Mouse (Mus musculus): Measurements from ENCODE around the gene Elmo3. TPM values are rescaled to one million over a fixed set of nuclear protein-coding genes. Genes with fewer than 3 reads are reported as not detected.

Gene Elmo3
- polyA plus RNA-seq (2015; fragmentation: Nextera tagmentation; extraction: Ambion mirVana), result 0.88 and 1.1 TPM in 2 replicates

DNA sequence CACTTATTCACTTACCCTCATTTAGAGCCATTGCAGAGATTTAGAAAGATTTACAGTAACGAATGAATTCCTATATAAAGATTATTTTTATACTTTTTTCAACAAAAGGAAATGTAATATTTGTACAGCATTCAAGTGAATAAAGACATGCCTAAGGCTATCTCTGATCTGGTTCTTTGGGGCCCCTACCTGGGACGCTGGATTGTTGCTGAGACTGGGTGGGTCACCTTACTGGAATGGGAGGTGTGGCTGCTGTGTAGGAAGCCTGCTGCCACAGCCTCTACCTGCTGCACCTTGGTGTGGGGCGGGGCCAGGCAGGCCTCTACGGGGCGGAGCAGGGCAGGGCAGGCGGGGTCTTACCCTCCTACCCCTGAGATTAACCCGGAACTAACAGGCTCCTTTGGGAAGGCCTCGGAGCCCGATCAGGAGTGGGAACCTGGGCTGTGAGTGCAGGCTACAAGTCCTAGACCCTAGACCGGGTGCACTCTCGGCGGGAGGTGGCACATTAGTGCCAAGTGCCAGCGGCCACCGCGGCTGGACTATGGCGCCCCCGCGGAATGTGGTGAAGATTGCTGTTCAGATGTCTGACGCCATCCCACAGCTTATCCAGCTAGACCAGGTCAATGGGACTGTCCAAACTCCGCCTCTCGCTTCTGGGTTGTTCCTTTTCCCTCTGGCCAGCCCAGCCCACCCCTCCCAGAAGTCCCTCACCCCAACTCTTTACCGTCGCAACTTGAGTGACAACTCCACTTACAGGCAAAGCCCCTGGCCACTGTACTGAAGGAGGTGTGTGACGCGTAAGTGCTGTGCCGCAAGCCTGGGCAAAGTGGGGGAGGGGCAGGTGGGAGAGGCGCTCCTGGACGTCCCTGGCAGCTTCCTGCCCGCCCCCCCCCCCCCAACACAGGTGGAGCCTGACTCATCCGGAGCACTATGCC lies at the start of gene Elmo3:
Gene Elmo3 (plus strand): TSS at position 391 of the 935 bp plus-strand sequence.
- Histone ChIP-seq H3K4me1 (ENCODE audit: control insufficient read depth, insufficient read depth, low read length) (peaks cover 10% of the 10 kb centered on the region), H3K27me3 (ENCODE audit: control insufficient read depth, insufficient read depth, low read depth, low read length) (no peaks in the 10 kb centered on the region), H3K36me3 (ENCODE audit: control insufficient read depth, insufficient read depth, low read length) (peaks cover 43% of the 10 kb centered on the region), H3K4me3 (ENCODE audit: low read depth, low read length) (no peak within 1 kb of the TSS; the same call in 1 of the 2 replicates), H3K9ac (ENCODE audit: low read depth, low read length) (peak within 1 kb of the TSS; percentile 39), H3K4me2 (ENCODE audit: low read length) (peak within 1 kb of the TSS; percentile 45), H3K9me3 (replicated peaks; ENCODE audit: control insufficient read depth, low read length, poor library complexity, severe bottlenecking) (no peaks in the 10 kb centered on the region), H3K27ac (ENCODE audit: low read length) (no peak within 1 kb of the TSS)
- peak; percentile 49 for ATAC-seq
- 10% methylated on average over 30 of the region's 30 CpGs for WGBS

DNA sequence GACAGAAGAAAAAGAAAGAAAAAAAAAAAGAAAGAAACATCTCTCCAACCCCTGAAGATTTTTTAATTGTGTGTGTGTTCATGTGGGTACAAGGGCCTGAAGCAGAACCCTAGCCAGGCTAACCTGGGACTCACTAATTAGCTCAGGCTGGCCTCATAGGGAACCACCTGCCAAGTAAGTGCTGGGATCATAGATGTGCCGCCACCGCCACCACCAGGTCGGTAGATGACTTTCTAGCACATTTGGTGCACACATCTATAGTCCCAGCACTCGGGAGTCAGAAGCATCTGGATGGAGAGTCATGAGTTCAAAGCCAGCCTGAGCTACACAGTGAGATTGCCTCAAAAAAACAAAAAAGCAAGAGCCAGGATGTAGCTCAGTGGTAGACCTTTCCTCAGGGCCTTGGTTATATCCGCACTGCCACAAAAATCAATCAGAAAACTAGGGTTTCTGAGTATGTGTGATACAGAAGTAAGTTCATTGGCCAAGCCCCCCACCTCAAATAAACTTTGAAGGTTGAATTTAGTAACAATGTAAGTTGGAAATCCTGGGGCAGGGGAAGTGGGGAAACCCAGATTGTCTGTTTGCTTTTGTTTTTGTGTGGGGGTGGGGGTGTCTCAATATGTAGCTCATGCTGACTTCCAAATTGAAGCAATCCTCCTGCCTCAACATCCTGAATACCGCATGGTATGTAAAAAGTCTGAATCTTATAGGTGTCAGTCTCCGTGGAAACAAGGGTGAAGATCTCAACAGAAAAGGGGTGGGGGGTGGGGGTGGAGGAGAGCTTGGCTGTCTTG lies 47.9 kb upstream of the Elmo3 start:
- ATAC-seq, result no peak
- WGBS, result 67% methylated on average over 7 of the region's 7 CpGs
- no peaks in the 10 kb centered on the region for H3K36me3 ChIP-seq (ENCODE audit: control insufficient read depth, insufficient read depth, low read length)
- H3K9ac ChIP-seq (ENCODE audit: low read depth, low read length), result no peak overlapping the region
- H3K9me3 ChIP-seq (replicated peaks; ENCODE audit: control insufficient read depth, low read length, poor library complexity, severe bottlenecking), result no peaks in the 10 kb centered on the region
- H3K27ac ChIP-seq (ENCODE audit: low read length), result no peak overlapping the region
- peaks cover 50% of the 10 kb centered on the region for H3K27me3 ChIP-seq (ENCODE audit: control insufficient read depth, insufficient read depth, low read depth, low read length)
- H3K4me1 ChIP-seq (ENCODE audit: control insufficient read depth, insufficient read depth, low read length), result peaks cover 15% of the 10 kb centered on the region
- no peak overlapping the region for H3K4me3 ChIP-seq (ENCODE audit: low read depth, low read length)
- no peak overlapping the region for H3K4me2 ChIP-seq (ENCODE audit: low read length)

DNA sequence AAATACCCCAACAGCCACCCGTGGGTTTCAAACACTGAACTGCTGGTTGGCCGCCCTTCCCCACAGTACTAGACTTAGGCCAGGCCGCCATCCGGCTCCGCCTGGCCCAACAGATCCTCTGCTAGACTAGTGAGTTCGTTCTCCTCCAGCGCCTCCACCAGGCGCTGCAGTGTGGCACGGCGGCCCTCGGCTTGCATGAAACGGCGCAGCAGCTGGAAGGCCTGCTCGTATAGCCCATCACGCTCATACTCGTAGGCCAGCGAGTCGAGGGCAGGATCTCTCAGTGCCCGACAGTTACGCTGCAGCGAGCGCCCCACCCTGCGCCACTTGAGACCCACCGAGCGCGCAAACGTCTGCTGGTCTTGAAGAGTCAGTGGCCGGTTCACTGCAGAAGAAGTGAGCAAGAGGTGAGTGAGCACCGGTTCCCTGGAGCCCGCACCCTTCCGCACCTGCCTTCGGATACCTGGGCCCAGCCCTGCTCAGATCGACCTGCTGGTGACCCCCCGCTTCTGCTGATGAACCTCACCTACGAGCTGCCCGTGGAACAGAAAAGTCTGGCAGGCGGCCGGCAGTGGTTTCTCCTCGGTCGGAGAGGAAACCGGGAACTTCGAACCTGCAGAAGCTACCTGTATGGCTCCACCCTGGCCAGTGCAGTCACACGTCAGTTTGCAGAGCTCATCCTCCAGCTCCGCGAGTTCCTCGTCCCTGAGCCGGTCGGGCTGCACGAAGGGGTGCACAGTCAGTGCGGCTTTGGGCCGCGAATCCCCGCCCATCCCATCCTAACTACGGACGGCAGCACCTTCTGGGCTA lies 46.3 kb upstream of the Elmo3 start:
- Histone ChIP-seq H3K27ac (ENCODE audit: low read length) (no peak overlapping the region), H3K4me3 (ENCODE audit: low read depth, low read length) (peak overlapping the region; percentile 36), H3K9ac (ENCODE audit: low read depth, low read length) (peak overlapping the region; percentile 47), H3K27me3 (ENCODE audit: control insufficient read depth, insufficient read depth, low read depth, low read length) (peaks cover 59% of the 10 kb centered on the region), H3K4me1 (ENCODE audit: control insufficient read depth, insufficient read depth, low read length) (peaks cover 11% of the 10 kb centered on the region), H3K4me2 (ENCODE audit: low read length) (peak overlapping the region; percentile 68), H3K9me3 (replicated peaks; ENCODE audit: control insufficient read depth, low read length, poor library complexity, severe bottlenecking) (no peaks in the 10 kb centered on the region), H3K36me3 (ENCODE audit: control insufficient read depth, insufficient read depth, low read length) (no peaks in the 10 kb centered on the region)
- 2% methylated on average over 55 of the region's 55 CpGs for WGBS
- peak; percentile 21 for ATAC-seq

DNA sequence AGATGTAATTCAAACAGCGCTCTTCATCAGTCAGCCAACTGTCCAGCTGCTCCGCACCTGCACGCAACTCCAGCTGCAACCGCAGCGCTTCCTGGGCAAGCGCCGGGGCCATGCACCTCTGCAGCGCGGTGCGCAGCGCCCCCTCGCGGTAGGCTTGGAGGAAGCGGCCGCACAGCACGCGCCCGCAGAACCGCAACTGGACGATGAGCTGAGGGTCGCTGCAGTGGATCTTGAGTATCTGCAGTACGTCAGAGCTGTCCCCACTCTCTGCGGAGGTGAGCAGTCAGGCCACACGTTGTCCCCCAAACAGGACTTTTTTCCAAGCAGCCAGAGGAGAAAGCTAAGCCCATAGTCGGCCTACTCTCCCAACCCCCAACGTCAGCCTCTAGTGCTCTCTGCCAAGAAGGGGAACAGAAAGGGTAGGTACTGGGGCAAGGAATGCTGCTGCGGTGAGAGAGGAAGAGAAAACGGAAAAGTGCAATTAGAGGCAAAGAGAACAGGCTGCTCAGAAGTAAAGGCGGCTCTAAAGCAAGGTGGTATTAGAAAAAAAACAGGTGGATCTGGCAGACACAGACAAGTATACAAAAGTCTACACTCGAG lies 45.6 kb upstream of the Elmo3 start:
- Histone ChIP-seq H3K27me3 (ENCODE audit: control insufficient read depth, insufficient read depth, low read depth, low read length) (peaks cover 66% of the 10 kb centered on the region), H3K4me2 (ENCODE audit: low read length) (peak overlapping the region; percentile 68), H3K9ac (ENCODE audit: low read depth, low read length) (peak overlapping the region; percentile 47; the same call in 1 of the 2 replicates), H3K4me3 (ENCODE audit: low read depth, low read length) (peak overlapping the region; percentile 36), H3K9me3 (replicated peaks; ENCODE audit: control insufficient read depth, low read length, poor library complexity, severe bottlenecking) (no peaks in the 10 kb centered on the region), H3K4me1 (ENCODE audit: control insufficient read depth, insufficient read depth, low read length) (peaks cover 9% of the 10 kb centered on the region), H3K27ac (ENCODE audit: low read length) (no peak overlapping the region), H3K36me3 (ENCODE audit: control insufficient read depth, insufficient read depth, low read length) (no peaks in the 10 kb centered on the region)
- ATAC-seq, result peak; percentile 54
- WGBS, result 4% methylated on average over 30 of the region's 30 CpGs

DNA sequence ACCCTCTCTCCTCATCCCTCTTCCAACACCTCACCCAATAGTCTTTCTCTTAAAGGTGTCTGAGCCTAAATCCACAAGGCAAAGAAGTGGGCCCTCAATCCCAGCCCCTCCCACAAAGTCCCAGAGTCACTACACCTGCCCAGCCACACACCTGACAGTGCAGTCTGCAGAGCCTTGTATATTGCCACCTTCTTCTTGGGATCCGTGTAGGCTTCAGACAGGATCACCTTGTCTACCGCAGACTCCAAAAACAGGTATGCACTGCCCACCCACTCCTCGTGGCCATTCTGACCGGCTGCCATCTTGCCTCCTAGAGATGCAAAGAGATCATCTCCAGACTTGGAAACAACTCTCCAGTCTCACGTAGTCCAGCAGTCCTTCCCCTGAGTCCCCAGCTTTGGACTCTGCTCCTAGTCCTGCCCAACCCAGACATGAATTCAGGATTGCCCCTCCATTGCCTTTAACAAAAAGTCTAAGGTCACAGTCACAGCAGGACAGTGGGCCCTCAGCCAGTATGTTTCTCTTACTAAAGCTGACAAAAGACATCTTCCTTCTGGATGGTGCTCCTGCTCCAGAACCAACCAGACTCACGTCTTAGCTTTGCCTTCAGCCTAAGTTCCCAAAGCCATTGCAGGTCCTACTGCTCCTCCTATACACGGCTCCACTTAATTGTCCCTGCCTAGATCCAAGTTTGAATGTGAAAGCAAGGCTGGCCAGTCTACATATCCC lies 44.9 kb upstream of the Elmo3 start:
- no peak overlapping the region for H3K4me2 ChIP-seq (ENCODE audit: low read length)
- no peak overlapping the region for H3K27ac ChIP-seq (ENCODE audit: low read length)
- no peaks in the 10 kb centered on the region for H3K36me3 ChIP-seq (ENCODE audit: control insufficient read depth, insufficient read depth, low read length)
- no peak overlapping the region for H3K4me3 ChIP-seq (ENCODE audit: low read depth, low read length)
- no peak for ATAC-seq
- H3K9me3 ChIP-seq (replicated peaks; ENCODE audit: control insufficient read depth, low read length, poor library complexity, severe bottlenecking), result no peaks in the 10 kb centered on the region
- peaks cover 8% of the 10 kb centered on the region; the same call in 1 of the 2 replicates for H3K4me1 ChIP-seq (ENCODE audit: control insufficient read depth, insufficient read depth, low read length)
- H3K9ac ChIP-seq (ENCODE audit: low read depth, low read length), result no peak overlapping the region
- H3K27me3 ChIP-seq (ENCODE audit: control insufficient read depth, insufficient read depth, low read depth, low read length), result peaks cover 73% of the 10 kb centered on the region
- WGBS, result 64% methylated on average over 7 of the region's 7 CpGs

DNA sequence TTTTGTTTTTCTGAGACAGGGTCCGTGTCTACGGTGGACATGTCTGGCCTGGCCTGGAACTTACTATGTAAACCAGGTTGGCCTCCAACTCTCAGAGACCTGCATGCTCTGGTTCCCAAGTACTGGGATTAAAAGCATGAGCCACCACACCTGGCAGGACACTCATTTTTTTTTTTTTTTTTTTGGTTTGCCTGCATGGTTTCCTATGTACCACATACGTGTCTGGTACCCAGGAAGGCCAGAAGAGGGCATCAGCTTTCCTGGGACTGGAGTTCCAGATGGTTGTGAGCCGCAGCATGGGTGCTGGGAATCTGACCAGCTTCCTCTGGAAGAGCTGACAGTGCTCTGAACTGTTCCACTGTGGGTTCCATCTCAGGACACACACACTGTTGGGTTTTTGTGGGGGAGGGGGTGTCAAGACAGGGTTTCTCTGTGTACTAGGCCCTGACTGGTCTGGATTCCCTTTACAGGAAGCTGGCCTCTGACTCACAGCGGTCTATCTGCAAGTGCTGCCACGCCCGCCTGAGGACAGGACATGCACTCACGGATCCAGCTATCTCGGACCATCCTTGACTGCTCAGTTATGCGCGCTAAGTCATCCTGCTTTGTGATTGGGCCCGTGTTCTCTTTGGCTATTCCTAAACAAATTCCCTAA lies 43.9 kb upstream of the Elmo3 start:
- 88% methylated on average over 12 of the region's 12 CpGs for WGBS
- no peaks in the 10 kb centered on the region for H3K9me3 ChIP-seq (replicated peaks; ENCODE audit: control insufficient read depth, low read length, poor library complexity, severe bottlenecking)
- no peak overlapping the region for H3K9ac ChIP-seq (ENCODE audit: low read depth, low read length)
- H3K27ac ChIP-seq (ENCODE audit: low read length), result no peak overlapping the region
- no peak overlapping the region for H3K4me2 ChIP-seq (ENCODE audit: low read length)
- H3K4me3 ChIP-seq (ENCODE audit: low read depth, low read length), result no peak overlapping the region
- H3K4me1 ChIP-seq (ENCODE audit: control insufficient read depth, insufficient read depth, low read length), result peaks cover 8% of the 10 kb centered on the region; the same call in 1 of the 2 replicates
- ATAC-seq, result no peak
- no peaks in the 10 kb centered on the region for H3K36me3 ChIP-seq (ENCODE audit: control insufficient read depth, insufficient read depth, low read length)
- H3K27me3 ChIP-seq (ENCODE audit: control insufficient read depth, insufficient read depth, low read depth, low read length), result peaks cover 73% of the 10 kb centered on the region

DNA sequence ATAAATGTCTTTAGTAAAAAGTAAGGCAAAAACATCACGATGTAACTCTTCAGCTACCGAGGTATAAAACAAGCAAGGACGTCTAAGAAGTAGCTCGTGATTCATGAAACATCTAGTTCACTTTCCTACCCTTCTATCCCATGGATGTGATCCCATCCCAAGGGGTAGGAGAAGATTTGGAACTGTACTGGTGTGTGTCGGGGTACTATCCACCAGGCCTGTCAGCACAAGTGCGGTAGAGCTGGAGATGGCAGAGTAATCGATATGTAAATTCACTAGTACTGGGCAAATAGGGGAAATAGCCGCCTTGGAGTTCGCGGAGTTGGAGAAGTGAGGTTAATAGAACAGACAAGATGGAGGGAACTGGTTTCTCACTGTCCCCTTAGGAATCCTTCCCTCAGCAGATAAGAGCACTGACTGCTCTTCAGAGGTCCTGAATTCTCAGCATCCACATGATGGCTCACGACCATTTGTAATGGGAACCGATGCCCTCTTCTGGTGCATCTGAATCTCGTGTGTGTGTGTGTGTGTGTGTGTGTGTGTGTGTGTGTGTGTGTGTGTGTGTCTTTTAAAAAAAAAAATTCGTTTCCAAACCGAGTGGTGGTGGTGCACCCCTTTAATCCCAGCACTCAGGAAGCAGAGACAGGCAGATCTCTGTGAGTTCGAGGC lies 42.0 kb upstream of the Elmo3 start:
- ATAC-seq, result no peak
- WGBS, result 39% methylated on average over 16 of the region's 16 CpGs
- no peak overlapping the region; the same call in 1 of the 2 replicates for H3K4me3 ChIP-seq (ENCODE audit: low read depth, low read length)
- H3K36me3 ChIP-seq (ENCODE audit: control insufficient read depth, insufficient read depth, low read length), result no peaks in the 10 kb centered on the region
- H3K4me2 ChIP-seq (ENCODE audit: low read length), result no peak overlapping the region; the same call in 1 of the 2 replicates
- H3K27ac ChIP-seq (ENCODE audit: low read length), result no peak overlapping the region
- H3K4me1 ChIP-seq (ENCODE audit: control insufficient read depth, insufficient read depth, low read length), result peaks cover 13% of the 10 kb centered on the region; the same call in 1 of the 2 replicates
- no peaks in the 10 kb centered on the region for H3K9me3 ChIP-seq (replicated peaks; ENCODE audit: control insufficient read depth, low read length, poor library complexity, severe bottlenecking)
- peaks cover 75% of the 10 kb centered on the region for H3K27me3 ChIP-seq (ENCODE audit: control insufficient read depth, insufficient read depth, low read depth, low read length)
- H3K9ac ChIP-seq (ENCODE audit: low read depth, low read length), result no peak overlapping the region

Data from midbrain, embryonic 16.5 days (tissue).